Mouse (Mus musculus) kidney, embryonic 15.5 days (tissue): ENCODE data around the gene Tex261. TPM values are rescaled to one million over a fixed set of nuclear protein-coding genes. Genes with fewer than 3 reads are reported as not detected.
"Not testable (repeated sequence)": the region's sequence is repeated elsewhere in the genome, so short reads cannot be mapped to it uniquely, and the experiment has no call there.

Experiments
- ATAC-seq: fragments of 200-750 bp; cut with Nextera tagmentation; replicated peaks from 2 replicates; pipeline ENCODE4 v1.8.0; 2017; ENCODE audit warnings: moderate TSS enrichment; ENCODE audit not compliant: low FRiP score
- H3K27ac ChIP-seq: fragments of 300-500 bp; sonication (generic); 2 replicates; pipeline ENCODE4 v1.5.1; 2015; ENCODE audit warnings: mild to moderate bottlenecking, inconsistent platforms
- H3K27me3 ChIP-seq: fragments of 300-500 bp; sonication (generic); 2 replicates; pipeline ENCODE4 v1.6.1; 2015; ENCODE audit warnings: inconsistent platforms
- H3K36me3 ChIP-seq: fragments of 300-500 bp; sonication (generic); 2 replicates; pipeline ENCODE4 v1.6.1; 2015; ENCODE audit warnings: inconsistent platforms
- H3K4me1 ChIP-seq: fragments of 300-500 bp; sonication (generic); 2 replicates; pipeline ENCODE4 v1.6.1; 2015; ENCODE audit warnings: inconsistent platforms
- H3K4me2 ChIP-seq: fragments of 300-500 bp; sonication (generic); 2 replicates; pipeline ENCODE4 v1.6.1; 2015; ENCODE audit warnings: moderate library complexity, mild to moderate bottlenecking, inconsistent platforms
- H3K4me3 ChIP-seq: fragments of 300-500 bp; sonication (generic); replicated peaks from 2 replicates; pipeline ENCODE4 v1.5.1; 2015; ENCODE audit warnings: mild to moderate bottlenecking, inconsistent platforms
- H3K9ac ChIP-seq: fragments of 300-500 bp; sonication (generic); 2 replicates; pipeline ENCODE4 v1.6.1; 2015; ENCODE audit warnings: mild to moderate bottlenecking, inconsistent platforms
- H3K9me3 ChIP-seq: fragments of 300-500 bp; sonication (generic); replicated peaks from 2 replicates; pipeline ENCODE4 v1.6.1; 2016; ENCODE audit warnings: inconsistent platforms
- WGBS: fragments of 180-500 bp; shearing (Covaris S2); methylation state at CpG from one replicate; pipeline ENCODE4 v1.1.7; 2015; ENCODE audit warnings: mixed read lengths; 5-methylcytosine and 5-hydroxymethylcytosine counted together
- polyA plus RNA-seq: library from polyadenylated mRNA; unstranded; fragments of >200 nt; fragmentation: Nextera tagmentation; extraction: Ambion mirVana; gene quantifications from 2 replicates; pipeline ENCODE4 v1.2.1, GENCODE M21; 2015

Gene Tex261
- 79.7 and 86.7 TPM in 2 replicates for polyA plus RNA-seq

- Histone ChIP-seq H3K4me2 (peak within 1 kb of the TSS; percentile 73), H3K27ac (peak within 1 kb of the TSS; percentile 96), H3K27me3 (no peaks in the 10 kb centered on the region), H3K36me3 (peaks cover 31% of the 10 kb centered on the region), H3K4me3 (peak within 1 kb of the TSS; percentile 65), H3K9me3 (no peaks in the 10 kb centered on the region), H3K9ac (peak within 1 kb of the TSS; percentile 81), H3K4me1 (peaks cover 23% of the 10 kb centered on the region)
- peak; percentile 96 for ATAC-seq
- WGBS: under 1% methylated on average over 45 of the region's 45 CpGs
Measured at GRCm38 (mm10) chr6:83775638-83776293, at the start of gene Tex261. TSS of gene Tex261 (minus strand) at chr6:83775813.

- H3K4me2 ChIP-seq: no peak overlapping the region
- H3K9ac ChIP-seq: no peak overlapping the region
- ATAC-seq: no peak
- H3K36me3 ChIP-seq: peaks cover 23% of the 10 kb centered on the region; the same call in 1 of the 2 replicates
- H3K27me3 ChIP-seq: no peaks in the 10 kb centered on the region
- 60% methylated on average over 2 of the region's 2 CpGs for WGBS
- no peaks in the 10 kb centered on the region for H3K4me1 ChIP-seq
- no peaks in the 10 kb centered on the region for H3K9me3 ChIP-seq
- H3K27ac ChIP-seq: no peak overlapping the region
- H3K4me3 ChIP-seq: no peak overlapping the region
Measured at GRCm38 (mm10) chr6:83821856-83822255, 46.2 kb upstream of the Tex261 start.

- Histone ChIP-seq H3K9ac (no peak overlapping the region), H3K4me2 (no peak overlapping the region), H3K4me3 (no peak overlapping the region), H3K4me1 (no peaks in the 10 kb centered on the region), H3K36me3 (peaks cover 21% of the 10 kb centered on the region), H3K9me3 (no peaks in the 10 kb centered on the region), H3K27ac (no peak overlapping the region), H3K27me3 (no peaks in the 10 kb centered on the region)
- 79% methylated on average over 2 of the region's 2 CpGs for WGBS
- ATAC-seq: no peak
Measured at GRCm38 (mm10) chr6:83820727-83821515, 45.3 kb upstream of the Tex261 start.

GRCm38 (mm10) chr6:83818996-83819395, 43.4 kb upstream of the Tex261 start:
- H3K27ac ChIP-seq: no peak overlapping the region
- H3K4me1 ChIP-seq: no peaks in the 10 kb centered on the region
- H3K4me3 ChIP-seq: no peak overlapping the region
- WGBS: 60% methylated on average over 1 of the region's 1 CpGs
- no peaks in the 10 kb centered on the region for H3K27me3 ChIP-seq
- H3K4me2 ChIP-seq: no peak overlapping the region
- H3K36me3 ChIP-seq: peaks cover 32% of the 10 kb centered on the region
- H3K9me3 ChIP-seq: no peaks in the 10 kb centered on the region
- H3K9ac ChIP-seq: no peak overlapping the region
- ATAC-seq: no peak

- ATAC-seq: no peak
- Histone ChIP-seq H3K27ac (no peak overlapping the region), H3K4me3 (no peak overlapping the region), H3K9ac (no peak overlapping the region), H3K9me3 (no peaks in the 10 kb centered on the region), H3K4me1 (no peaks in the 10 kb centered on the region), H3K36me3 (peaks cover 50% of the 10 kb centered on the region), H3K4me2 (no peak overlapping the region), H3K27me3 (no peaks in the 10 kb centered on the region)
- WGBS: 94% methylated on average over 3 of the region's 3 CpGs
Measured at GRCm38 (mm10) chr6:83815801-83816200, 40.2 kb upstream of the Tex261 start.

GRCm38 (mm10) chr6:83802846-83803245, 27.2 kb upstream of the Tex261 start:
- H3K36me3 ChIP-seq: peaks cover 62% of the 10 kb centered on the region
- H3K4me1 ChIP-seq: no peaks in the 10 kb centered on the region
- no peak for ATAC-seq
- no peak overlapping the region for H3K4me3 ChIP-seq
- H3K27ac ChIP-seq: no peak overlapping the region
- WGBS: 92% methylated on average over 3 of the region's 3 CpGs
- H3K9ac ChIP-seq: no peak overlapping the region
- H3K27me3 ChIP-seq: no peaks in the 10 kb centered on the region
- H3K9me3 ChIP-seq: no peaks in the 10 kb centered on the region
- no peak overlapping the region for H3K4me2 ChIP-seq

- WGBS: 93% methylated on average over 5 of the region's 5 CpGs
- Histone ChIP-seq H3K9me3 (no peaks in the 10 kb centered on the region), H3K4me3 (no peak overlapping the region), H3K27ac (no peak overlapping the region), H3K27me3 (no peaks in the 10 kb centered on the region), H3K4me2 (no peak overlapping the region), H3K4me1 (no peaks in the 10 kb centered on the region), H3K9ac (no peak overlapping the region), H3K36me3 (peaks cover 54% of the 10 kb centered on the region)
- no peak for ATAC-seq
Measured at GRCm38 (mm10) chr6:83802033-83802432, 26.4 kb upstream of the Tex261 start.

- H3K27ac ChIP-seq: no peak overlapping the region
- H3K4me3 ChIP-seq: no peak overlapping the region
- peaks cover 18% of the 10 kb centered on the region for H3K36me3 ChIP-seq
- H3K27me3 ChIP-seq: no peaks in the 10 kb centered on the region
- no peak overlapping the region for H3K4me2 ChIP-seq
- 63% methylated on average over 3 of the region's 3 CpGs for WGBS
- H3K4me1 ChIP-seq: peaks cover 12% of the 10 kb centered on the region
- no peaks in the 10 kb centered on the region for H3K9me3 ChIP-seq
- no peak overlapping the region for H3K9ac ChIP-seq
- no peak for ATAC-seq
Measured at GRCm38 (mm10) chr6:83796686-83797085, 21.1 kb upstream of the Tex261 start.

GRCm38 (mm10) chr6:83795492-83795900, 19.9 kb upstream of the Tex261 start:
- H3K4me1 ChIP-seq: peaks cover 12% of the 10 kb centered on the region
- WGBS: 4% methylated on average over 13 of the region's 13 CpGs
- no peak; the same call in 1 of the 2 replicates for ATAC-seq
- peaks cover 6% of the 10 kb centered on the region for H3K36me3 ChIP-seq
- H3K27ac ChIP-seq: peak overlapping the region; percentile 97
- peak overlapping the region; percentile 92 for H3K4me2 ChIP-seq
- H3K27me3 ChIP-seq: no peaks in the 10 kb centered on the region
- H3K9me3 ChIP-seq: no peaks in the 10 kb centered on the region
- peak overlapping the region; percentile 52 for H3K9ac ChIP-seq
- H3K4me3 ChIP-seq: peak overlapping the region; percentile 77

- peak within 1 kb of the TSS; percentile 97 for H3K27ac ChIP-seq
- H3K36me3 ChIP-seq: no peaks in the 10 kb centered on the region; the same call in 1 of the 2 replicates
- under 1% methylated on average over 42 of the region's 43 CpGs for WGBS
- H3K4me3 ChIP-seq: peak within 1 kb of the TSS; percentile 77
- peaks cover 12% of the 10 kb centered on the region for H3K4me1 ChIP-seq
- H3K9ac ChIP-seq: peak within 1 kb of the TSS; percentile 52
- no peaks in the 10 kb centered on the region for H3K9me3 ChIP-seq
- ATAC-seq: peak; percentile 95
- peak within 1 kb of the TSS; percentile 92 for H3K4me2 ChIP-seq
- H3K27me3 ChIP-seq: no peaks in the 10 kb centered on the region
Measured at GRCm38 (mm10) chr6:83794760-83795296, 19.2 kb upstream of the Tex261 start, which contains the start of gene Nagk. TSS of gene Nagk (plus strand) at chr6:83794982.

- Histone ChIP-seq H3K9me3 (no peaks in the 10 kb centered on the region), H3K4me3 (no peak overlapping the region), H3K9ac (no peak overlapping the region), H3K36me3 (no peaks in the 10 kb centered on the region), H3K4me2 (no peak overlapping the region), H3K27me3 (no peaks in the 10 kb centered on the region), H3K27ac (no peak overlapping the region), H3K4me1 (peaks cover 27% of the 10 kb centered on the region)
- ATAC-seq: no peak
- WGBS: 62% methylated on average over 4 of the region's 4 CpGs
Measured at GRCm38 (mm10) chr6:83791251-83791890, 15.8 kb upstream of the Tex261 start.

GRCm38 (mm10) chr6:83790533-83790932, 14.9 kb upstream of the Tex261 start:
- not testable (repeated sequence) for H3K27me3 ChIP-seq, ATAC-seq, H3K4me2 ChIP-seq, H3K4me3 ChIP-seq, H3K36me3 ChIP-seq, H3K9ac ChIP-seq, H3K9me3 ChIP-seq, H3K27ac ChIP-seq
- WGBS: 88% methylated on average over 5 of the region's 5 CpGs
- peaks cover 24% of the 10 kb centered on the region for H3K4me1 ChIP-seq
